Mouse (Mus musculus) hindbrain, embryonic 10.5 days (tissue): ENCODE results near the gene Stra6l. TPM values are rescaled to one million over a fixed set of nuclear protein-coding genes. Genes with fewer than 3 reads are reported as not detected.

Source experiments
- DNase-seq: peaks from one replicate; pipeline ENCODE4 v3.0.0-alpha.2; 2017; ENCODE audit warnings: low spot score
- H3K27ac ChIP-seq: fragments of 300-500 bp; sonication (generic); 2 replicates; pipeline ENCODE4 v1.5.1; 2016; ENCODE audit warnings: mild to moderate bottlenecking, moderate library complexity
- H3K27me3 ChIP-seq: fragments of 300-500 bp; sonication (generic); 2 replicates; pipeline ENCODE4 v1.6.1; 2016; ENCODE audit warnings: mild to moderate bottlenecking; ENCODE audit not compliant: poor library complexity, insufficient read depth, severe bottlenecking
- H3K36me3 ChIP-seq: fragments of 300-500 bp; sonication (generic); 2 replicates; pipeline ENCODE4 v1.6.1; 2016; ENCODE audit warnings: mild to moderate bottlenecking, moderate library complexity
- H3K4me1 ChIP-seq: fragments of 300-500 bp; sonication (generic); replicated peaks from 2 replicates; pipeline ENCODE4 v1.6.1; 2016; ENCODE audit warnings: mild to moderate bottlenecking
- H3K4me3 ChIP-seq: fragments of 300-500 bp; sonication (generic); 2 replicates; pipeline ENCODE4 v1.5.1; 2016; ENCODE audit warnings: mild to moderate bottlenecking, moderate library complexity
- H3K9me3 ChIP-seq: fragments of 300-500 bp; sonication (generic); 2 replicates; pipeline ENCODE4 v1.6.1; 2016; ENCODE audit warnings: mild to moderate bottlenecking, moderate library complexity
- WGBS: fragments of 180-500 bp; shearing (Covaris S2); methylation state at CpG from one replicate; pipeline ENCODE4 v1.1.7; 2016; 5-methylcytosine and 5-hydroxymethylcytosine counted together
- polyA plus RNA-seq: library from polyadenylated mRNA; unstranded; fragments of >200 nt; fragmentation: Nextera tagmentation; extraction: Ambion mirVana; gene quantifications from 2 replicates; pipeline ENCODE4 v1.2.1, GENCODE M21; 2016

Stra6l gene
- 0.29 and 0.54 TPM in 2 replicates for polyA plus RNA-seq

- Histone ChIP-seq H3K27ac (peak within 1 kb of the TSS; percentile 53; the same call in 1 of the 2 replicates), H3K9me3 (no peaks in the 10 kb centered on the region), H3K4me1 (peaks cover 45% of the 10 kb centered on the region), H3K36me3 (no peaks in the 10 kb centered on the region), H3K27me3 (peaks cover 28% of the 10 kb centered on the region), H3K4me3 (no peak within 1 kb of the TSS)
- DNase-seq, result no peak
- 74% methylated on average over 10 of the region's 10 CpGs for WGBS
These were observed at the start of gene Stra6l for GRCm38 (mm10) chr4:45848109-45848824. Gene Stra6l (plus strand): TSS chr4:45848664.

DNA sequence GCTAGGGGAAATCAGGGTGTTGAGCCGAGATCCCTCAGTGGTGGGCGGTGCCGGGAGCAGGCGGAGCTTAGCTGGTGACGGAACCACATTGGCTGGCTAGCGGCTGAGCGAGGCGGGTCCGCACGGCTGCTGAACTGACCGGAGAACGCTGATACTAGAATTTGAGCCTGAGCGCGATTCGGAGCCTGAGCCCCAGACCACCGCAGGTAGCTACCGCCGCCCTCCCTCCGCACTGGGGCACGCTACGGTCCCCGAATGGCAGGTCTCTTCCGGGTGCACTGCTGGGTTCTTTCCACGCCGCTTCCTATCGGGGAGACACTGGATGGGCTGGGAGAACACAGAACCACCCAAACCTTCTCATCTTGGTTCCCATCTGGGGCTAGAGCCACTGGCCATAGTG, 49.5 kb upstream of the Stra6l start, which contains the start of gene Aldh1b1:
Gene Aldh1b1, plus strand, starts transcription at position 59 of the 400 bp plus-strand sequence.
- peak within 1 kb of the TSS; percentile 84 for H3K27ac ChIP-seq
- WGBS, result under 1% methylated on average over 26 of the region's 26 CpGs
- peaks cover 40% of the 10 kb centered on the region for H3K4me1 ChIP-seq

DNA sequence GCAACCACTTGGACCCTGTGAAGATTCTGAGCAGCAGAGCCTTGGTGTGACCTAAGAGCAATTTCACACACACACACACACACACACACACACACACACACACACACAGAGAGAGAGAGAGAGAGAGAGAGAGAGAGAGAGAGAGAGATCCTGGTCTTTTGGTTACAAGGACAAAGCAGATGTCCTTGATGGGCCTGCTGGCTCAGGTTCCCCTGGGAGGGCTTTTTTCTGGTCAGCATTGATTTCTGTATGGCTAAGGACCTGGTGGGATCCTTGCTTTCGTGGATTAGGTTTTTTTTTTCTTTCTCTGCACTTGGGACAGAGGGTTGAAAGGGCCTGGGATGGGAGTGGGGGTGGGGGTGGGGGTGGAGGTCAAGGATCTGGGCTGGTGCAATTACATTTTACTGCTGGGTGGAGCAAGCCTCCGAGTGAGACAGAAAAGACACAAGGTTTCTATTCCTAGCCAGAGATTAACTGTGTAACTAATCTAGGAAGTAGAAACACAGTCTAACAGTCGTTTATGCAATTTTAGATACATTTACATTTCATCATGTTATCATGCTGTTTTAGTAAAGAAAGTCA, 48.4 kb upstream of the Stra6l start:
- H3K9me3 ChIP-seq, result peaks cover 2% of the 10 kb centered on the region; the same call in 1 of the 2 replicates
- H3K36me3 ChIP-seq, result peaks cover 15% of the 10 kb centered on the region
- peak; percentile 27 for DNase-seq
- WGBS, result 54% methylated on average over 3 of the region's 3 CpGs
- H3K27ac ChIP-seq, result no peak overlapping the region; the same call in 1 of the 2 replicates
- no peak overlapping the region for H3K4me3 ChIP-seq
- peaks cover 12% of the 10 kb centered on the region for H3K27me3 ChIP-seq
- peaks cover 39% of the 10 kb centered on the region for H3K4me1 ChIP-seq

More for the DNA sequence above, 49.5 kb upstream of the Stra6l start, which contains the start of gene Aldh1b1:
- peak; percentile 79 for DNase-seq
- H3K9me3 ChIP-seq, result peaks cover 2% of the 10 kb centered on the region; the same call in 1 of the 2 replicates
- H3K4me3 ChIP-seq, result peak within 1 kb of the TSS; percentile 61
- peaks cover 15% of the 10 kb centered on the region for H3K27me3 ChIP-seq
- H3K36me3 ChIP-seq, result peaks cover 15% of the 10 kb centered on the region

- Histone ChIP-seq H3K36me3 (peaks cover 15% of the 10 kb centered on the region), H3K4me1 (peaks cover 30% of the 10 kb centered on the region), H3K27me3 (no peaks in the 10 kb centered on the region), H3K4me3 (no peak overlapping the region), H3K27ac (no peak overlapping the region), H3K9me3 (peaks cover 2% of the 10 kb centered on the region; the same call in 1 of the 2 replicates)
- DNase-seq, result no peak
- WGBS, result 93% methylated on average over 14 of the region's 14 CpGs
These were observed 45.6 kb upstream of the Stra6l start for GRCm38 (mm10) chr4:45802900-45803299.

- no peak for DNase-seq
- Histone ChIP-seq H3K9me3 (no peaks in the 10 kb centered on the region), H3K27me3 (peaks cover 13% of the 10 kb centered on the region; the same call in 1 of the 2 replicates), H3K27ac (no peak overlapping the region), H3K4me3 (no peak overlapping the region), H3K36me3 (peaks cover 36% of the 10 kb centered on the region), H3K4me1 (peaks cover 22% of the 10 kb centered on the region)
- WGBS, result 37% methylated on average over 7 of the region's 7 CpGs
These were observed 40.4 kb upstream of the Stra6l start for GRCm38 (mm10) chr4:45808034-45808433.

DNA sequence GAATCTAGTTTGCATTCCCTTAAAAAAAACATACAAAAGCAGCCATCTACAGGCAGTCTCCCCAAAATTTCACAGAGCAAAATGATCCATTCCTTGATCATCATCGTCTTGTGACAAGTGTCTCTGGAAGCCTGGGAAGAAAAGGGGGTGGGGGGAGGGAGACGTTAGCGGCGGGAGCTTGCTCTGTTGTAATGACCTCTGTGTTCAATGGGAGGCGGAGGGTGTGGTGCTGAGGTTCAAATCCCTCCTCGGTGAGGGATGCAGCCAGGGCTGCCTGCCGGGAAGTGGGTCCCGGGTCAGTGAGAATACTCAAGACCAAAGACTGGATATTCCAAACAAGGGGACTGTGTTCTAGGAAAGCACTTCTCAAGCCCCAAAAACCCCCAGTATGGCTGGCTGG, 37.2 kb upstream of the Stra6l start:
- no peak for DNase-seq
- Histone ChIP-seq H3K4me3 (no peak overlapping the region), H3K4me1 (peaks cover 34% of the 10 kb centered on the region), H3K9me3 (no peaks in the 10 kb centered on the region), H3K36me3 (peaks cover 47% of the 10 kb centered on the region), H3K27ac (no peak overlapping the region), H3K27me3 (peaks cover 21% of the 10 kb centered on the region)
- 14% methylated on average over 8 of the region's 8 CpGs for WGBS

GRCm38 (mm10) chr4:45815542-45815941, 32.9 kb upstream of the Stra6l start:
- peak overlapping the region; percentile 66; the same call in 1 of the 2 replicates for H3K27ac ChIP-seq

DNA sequence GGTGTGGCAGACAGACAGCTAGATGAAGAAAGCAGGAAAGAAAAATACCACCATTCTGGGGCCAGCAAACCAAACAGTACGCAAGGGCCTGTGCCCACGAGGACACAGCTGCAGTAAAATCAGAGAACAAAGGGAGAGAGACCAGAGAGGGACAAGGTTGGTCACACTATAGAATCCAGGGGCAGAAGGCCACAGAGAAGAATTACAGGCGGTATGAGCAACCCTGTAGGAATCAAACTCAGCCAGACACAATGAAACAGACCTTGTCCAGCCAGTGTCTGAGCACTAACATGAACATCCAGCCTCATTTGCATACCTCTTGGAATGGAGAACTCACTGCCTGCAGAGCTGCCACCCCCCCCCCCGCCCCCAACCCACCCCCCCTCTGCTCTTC, 29.7 kb upstream of the Stra6l start:
- H3K4me3 ChIP-seq, result peak overlapping the region; percentile 39
- peaks cover 20% of the 10 kb centered on the region for H3K36me3 ChIP-seq
- peaks cover 85% of the 10 kb centered on the region for H3K4me1 ChIP-seq
- H3K27me3 ChIP-seq, result peaks cover 25% of the 10 kb centered on the region
- no peaks in the 10 kb centered on the region for H3K9me3 ChIP-seq
- DNase-seq, result no peak
- WGBS, result 8% methylated on average over 4 of the region's 4 CpGs
- H3K27ac ChIP-seq, result peak overlapping the region; percentile 92

More at GRCm38 (mm10) chr4:45815542-45815941, 32.9 kb upstream of the Stra6l start:
- WGBS, result 19% methylated on average over 7 of the region's 7 CpGs
- Histone ChIP-seq H3K9me3 (no peaks in the 10 kb centered on the region), H3K4me3 (no peak overlapping the region), H3K36me3 (peaks cover 35% of the 10 kb centered on the region), H3K4me1 (peaks cover 62% of the 10 kb centered on the region), H3K27me3 (peaks cover 14% of the 10 kb centered on the region)
- DNase-seq, result peak; percentile 82

GRCm38 (mm10) chr4:45819208-45819931, 29.1 kb upstream of the Stra6l start:
- Histone ChIP-seq H3K4me3 (peak overlapping the region; percentile 39), H3K27me3 (peaks cover 28% of the 10 kb centered on the region), H3K36me3 (peaks cover 14% of the 10 kb centered on the region), H3K27ac (peak overlapping the region; percentile 92), H3K4me1 (peaks cover 90% of the 10 kb centered on the region), H3K9me3 (no peaks in the 10 kb centered on the region)
- 1% methylated on average over 17 of the region's 17 CpGs for WGBS
- DNase-seq, result peak; percentile 74

- H3K36me3 ChIP-seq, result peaks cover 8% of the 10 kb centered on the region
- WGBS, result 42% methylated on average over 8 of the region's 8 CpGs
These were observed 28.2 kb upstream of the Stra6l start for GRCm38 (mm10) chr4:45820074-45820830.

GRCm38 (mm10) chr4:45821995-45822394, 26.5 kb upstream of the Stra6l start:
- H3K27ac ChIP-seq, result peak overlapping the region; percentile 92
- peaks cover 54% of the 10 kb centered on the region for H3K27me3 ChIP-seq
- H3K36me3 ChIP-seq, result peaks cover 8% of the 10 kb centered on the region
- 9% methylated on average over 3 of the region's 3 CpGs for WGBS
- DNase-seq, result peak; percentile 32
- peaks cover 96% of the 10 kb centered on the region for H3K4me1 ChIP-seq
- no peaks in the 10 kb centered on the region for H3K9me3 ChIP-seq
- H3K4me3 ChIP-seq, result no peak overlapping the region

More at GRCm38 (mm10) chr4:45820074-45820830, 28.2 kb upstream of the Stra6l start:
- no peaks in the 10 kb centered on the region for H3K9me3 ChIP-seq
- H3K27me3 ChIP-seq, result peaks cover 37% of the 10 kb centered on the region
- H3K4me1 ChIP-seq, result peaks cover 98% of the 10 kb centered on the region
- H3K27ac ChIP-seq, result peak overlapping the region; percentile 92
- H3K4me3 ChIP-seq, result peak overlapping the region; percentile 39
- peak; percentile 78 for DNase-seq
